Mouse (Mus musculus): ENCODE data around the gene S100pbp. TPM values are rescaled to one million over a fixed set of nuclear protein-coding genes. Genes with fewer than 3 reads are reported as not detected.
A peak's percentile ranks its signal among the peaks of the same experiment; 100 is the strongest.

S100pbp gene
- polyA plus RNA-seq, 1 experiment from 2014 or later = 18.5 TPM

GRCm38 (mm10) chr4:129122719-129123118 is 66.8 kb downstream of the S100pbp start:
- Histone ChIP-seq H3K4me3 (replicated peaks) (no peak overlapping the region), H3K9ac (no peak overlapping the region), H3K4me1 (peaks cover 32% of the 10 kb centered on the region), H3K27ac (replicated peaks) (no peak overlapping the region), H3K27me3 (peaks cover 54% of the 10 kb centered on the region), H3K4me2 (replicated peaks) (no peak overlapping the region), H3K9me3 (replicated peaks) (no peaks in the 10 kb centered on the region), H3K36me3 (no peaks in the 10 kb centered on the region)
- WGBS = 29% methylated on average over 8 of the region's 8 CpGs
- ATAC-seq (ENCODE audit: insufficient number of reproducible peaks, low FRiP score, low TSS enrichment, low read depth) = no peak

- Histone ChIP-seq H3K4me1 (peaks cover 32% of the 10 kb centered on the region), H3K9me3 (replicated peaks) (no peaks in the 10 kb centered on the region), H3K36me3 (no peaks in the 10 kb centered on the region), H3K27ac (replicated peaks) (no peak overlapping the region), H3K27me3 (peaks cover 54% of the 10 kb centered on the region), H3K4me2 (replicated peaks) (no peak overlapping the region), H3K9ac (no peak overlapping the region), H3K4me3 (replicated peaks) (no peak overlapping the region)
- WGBS = 24% methylated on average over 9 of the region's 9 CpGs
- no peak for ATAC-seq (ENCODE audit: insufficient number of reproducible peaks, low FRiP score, low TSS enrichment, low read depth)
Observed at GRCm38 (mm10) chr4:129122107-129122506, 67.4 kb downstream of the S100pbp start.

- H3K27me3 ChIP-seq = peaks cover 54% of the 10 kb centered on the region
Observed at GRCm38 (mm10) chr4:129121569-129122086, 67.9 kb downstream of the S100pbp start, which contains the start of gene Hpca. Gene Hpca, minus strand, starts transcription at chr4:129122036.

GRCm38 (mm10) chr4:129120520-129121445 is 68.7 kb downstream of the S100pbp start:
- Histone ChIP-seq H3K36me3 (no peaks in the 10 kb centered on the region), H3K27ac (replicated peaks) (no peak overlapping the region), H3K4me1 (peaks cover 27% of the 10 kb centered on the region), H3K4me3 (replicated peaks) (peak overlapping the region; percentile 46), H3K9me3 (replicated peaks) (no peaks in the 10 kb centered on the region), H3K9ac (no peak overlapping the region), H3K27me3 (peaks cover 53% of the 10 kb centered on the region), H3K4me2 (replicated peaks) (peak overlapping the region; percentile 93)
- WGBS = 1% methylated on average over 59 of the region's 59 CpGs
- peak; percentile 34; the same call in 1 of the 2 replicates for ATAC-seq (ENCODE audit: insufficient number of reproducible peaks, low FRiP score, low TSS enrichment, low read depth)

More at GRCm38 (mm10) chr4:129121569-129122086, 67.9 kb downstream of the S100pbp start, which contains the start of gene Hpca:
- Histone ChIP-seq H3K9ac (no peak within 1 kb of the TSS), H3K9me3 (replicated peaks) (no peaks in the 10 kb centered on the region), H3K4me2 (replicated peaks) (peak within 1 kb of the TSS; percentile 93), H3K4me3 (replicated peaks) (peak within 1 kb of the TSS; percentile 46), H3K36me3 (no peaks in the 10 kb centered on the region), H3K27ac (replicated peaks) (no peak within 1 kb of the TSS), H3K4me1 (peaks cover 32% of the 10 kb centered on the region)
- ATAC-seq (ENCODE audit: insufficient number of reproducible peaks, low FRiP score, low TSS enrichment, low read depth) = 0 out of 2 replicates have a peak, but pooled peaks have one; percentile 8
- WGBS = 2% methylated on average over 17 of the region's 17 CpGs

GRCm38 (mm10) chr4:129119708-129120107 is 69.8 kb downstream of the S100pbp start:
- H3K4me1 ChIP-seq = peaks cover 18% of the 10 kb centered on the region
- H3K9ac ChIP-seq = no peak overlapping the region
- no peak overlapping the region for H3K27ac ChIP-seq (replicated peaks)
- no peak overlapping the region for H3K4me2 ChIP-seq (replicated peaks)
- WGBS = 66% methylated on average over 10 of the region's 10 CpGs
- H3K36me3 ChIP-seq = no peaks in the 10 kb centered on the region
- peaks cover 47% of the 10 kb centered on the region for H3K27me3 ChIP-seq
- ATAC-seq (ENCODE audit: insufficient number of reproducible peaks, low FRiP score, low TSS enrichment, low read depth) = no peak
- no peaks in the 10 kb centered on the region for H3K9me3 ChIP-seq (replicated peaks)
- no peak overlapping the region for H3K4me3 ChIP-seq (replicated peaks)

GRCm38 (mm10) chr4:129117720-129118510 is 71.6 kb downstream of the S100pbp start:
- Histone ChIP-seq H3K4me1 (peaks cover 21% of the 10 kb centered on the region), H3K9ac (no peak overlapping the region), H3K4me2 (replicated peaks) (no peak overlapping the region), H3K27me3 (peaks cover 38% of the 10 kb centered on the region), H3K36me3 (no peaks in the 10 kb centered on the region), H3K27ac (replicated peaks) (no peak overlapping the region), H3K4me3 (replicated peaks) (no peak overlapping the region), H3K9me3 (replicated peaks) (no peaks in the 10 kb centered on the region)
- WGBS = 83% methylated on average over 14 of the region's 14 CpGs
- no peak for ATAC-seq (ENCODE audit: insufficient number of reproducible peaks, low FRiP score, low TSS enrichment, low read depth)

GRCm38 (mm10) chr4:129116703-129117102 is 72.8 kb downstream of the S100pbp start:
- no peak overlapping the region for H3K4me3 ChIP-seq (replicated peaks)
- H3K9me3 ChIP-seq (replicated peaks) = no peaks in the 10 kb centered on the region
- ATAC-seq (ENCODE audit: insufficient number of reproducible peaks, low FRiP score, low TSS enrichment, low read depth) = no peak
- 91% methylated on average over 8 of the region's 8 CpGs for WGBS
- H3K36me3 ChIP-seq = no peaks in the 10 kb centered on the region
- peaks cover 29% of the 10 kb centered on the region for H3K27me3 ChIP-seq
- H3K4me2 ChIP-seq (replicated peaks) = no peak overlapping the region
- H3K4me1 ChIP-seq = peaks cover 24% of the 10 kb centered on the region
- no peak overlapping the region for H3K9ac ChIP-seq
- no peak overlapping the region for H3K27ac ChIP-seq (replicated peaks)

- Histone ChIP-seq H3K9me3 (replicated peaks) (no peaks in the 10 kb centered on the region), H3K4me3 (replicated peaks) (no peak overlapping the region), H3K36me3 (no peaks in the 10 kb centered on the region), H3K4me1 (peaks cover 18% of the 10 kb centered on the region; the same call in 1 of the 2 replicates), H3K9ac (no peak overlapping the region), H3K27me3 (0 out of 2 replicates have a peak, but pooled peaks cover 4% of the 10 kb centered on the region), H3K4me2 (replicated peaks) (no peak overlapping the region), H3K27ac (replicated peaks) (no peak overlapping the region)
- WGBS = 32% methylated on average over 28 of the region's 28 CpGs
- peak; percentile 76 for ATAC-seq (ENCODE audit: insufficient number of reproducible peaks, low FRiP score, low TSS enrichment, low read depth)
Observed at GRCm38 (mm10) chr4:129113083-129113988, 76.2 kb downstream of the S100pbp start.

GRCm38 (mm10) chr4:129112231-129112630 is 77.3 kb downstream of the S100pbp start:
- no peak overlapping the region for H3K4me2 ChIP-seq (replicated peaks)
- H3K4me3 ChIP-seq (replicated peaks) = no peak overlapping the region
- no peak for ATAC-seq (ENCODE audit: insufficient number of reproducible peaks, low FRiP score, low TSS enrichment, low read depth)
- WGBS = 38% methylated on average over 12 of the region's 13 CpGs
- H3K27me3 ChIP-seq = peaks cover 12% of the 10 kb centered on the region; the same call in 1 of the 2 replicates
- no peak overlapping the region for H3K9ac ChIP-seq
- H3K9me3 ChIP-seq (replicated peaks) = no peaks in the 10 kb centered on the region
- no peak overlapping the region for H3K27ac ChIP-seq (replicated peaks)
- H3K4me1 ChIP-seq = peaks cover 24% of the 10 kb centered on the region; the same call in 1 of the 2 replicates
- H3K36me3 ChIP-seq = no peaks in the 10 kb centered on the region

GRCm38 (mm10) chr4:129111350-129111749 is 78.2 kb downstream of the S100pbp start:
- ATAC-seq (ENCODE audit: insufficient number of reproducible peaks, low FRiP score, low TSS enrichment, low read depth) = no peak
- Histone ChIP-seq H3K9ac (no peak overlapping the region), H3K36me3 (no peaks in the 10 kb centered on the region), H3K9me3 (replicated peaks) (no peaks in the 10 kb centered on the region), H3K4me3 (replicated peaks) (no peak overlapping the region), H3K4me1 (peaks cover 26% of the 10 kb centered on the region; the same call in 1 of the 2 replicates), H3K27ac (replicated peaks) (no peak overlapping the region), H3K27me3 (peaks cover 17% of the 10 kb centered on the region), H3K4me2 (replicated peaks) (no peak overlapping the region)
- 65% methylated on average over 11 of the region's 11 CpGs for WGBS

All from embryonic facial prominence, embryonic 15.5 days (tissue).